Mouse (Mus musculus): ENCODE data around the gene Anapc10.
"Not testable (repeated sequence)": the region's sequence is repeated elsewhere in the genome, so short reads cannot be mapped to it uniquely, and the experiment has no call there.

The Anapc10 gene

DNA sequence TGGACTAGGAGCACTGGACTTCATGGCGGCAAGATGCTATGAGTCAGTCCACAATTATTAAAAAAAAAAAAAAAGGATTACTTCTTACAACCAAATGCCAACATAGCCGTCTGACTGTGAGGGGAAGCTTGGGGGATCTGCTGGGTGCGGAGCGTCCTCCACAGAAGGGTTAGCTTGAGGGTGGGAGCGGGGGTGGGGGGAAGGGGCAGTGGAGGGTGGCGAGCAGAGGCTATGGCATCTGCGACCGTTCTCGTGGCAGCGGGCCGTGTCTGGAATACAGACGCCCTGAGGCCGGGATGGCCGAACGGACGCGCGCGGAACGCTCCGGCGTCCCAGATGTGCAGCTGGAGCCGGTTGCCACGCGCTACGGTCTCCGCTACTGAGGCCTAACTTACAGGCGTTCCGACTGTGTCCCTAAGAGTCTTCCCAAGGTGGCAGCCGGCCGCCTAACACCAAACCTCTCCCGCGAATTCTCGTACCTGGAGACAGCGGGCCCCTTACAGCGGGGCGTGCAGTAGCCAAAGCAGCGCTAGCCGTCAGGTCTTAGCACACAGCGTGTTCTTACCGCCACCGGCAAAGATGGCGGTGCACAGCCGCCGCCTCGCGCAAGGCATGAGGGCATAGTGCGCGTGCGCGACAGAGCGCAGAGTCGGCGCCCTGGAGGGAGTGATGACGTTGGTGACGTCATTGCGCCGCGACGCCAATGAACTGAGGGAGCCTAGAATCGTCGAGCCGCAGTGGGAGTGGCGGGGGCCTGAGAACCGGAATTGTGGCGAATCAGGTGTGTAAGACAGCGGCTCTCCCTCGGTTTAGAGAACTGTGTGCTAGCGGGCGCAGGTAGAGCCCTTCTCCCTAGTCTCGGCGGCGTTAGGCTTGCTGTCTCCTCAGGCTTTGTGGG, at the start of gene Anapc10, which contains the start of gene Abce1:
TSS of gene Anapc10 (plus strand) at position 757 of the 898 bp plus-strand sequence.
TSS of gene Abce1 (minus strand) at position 677 of the 898 bp plus-strand sequence.
- peak; percentile 97 for DNase-seq (ENCODE audit: low read depth)

DNA sequence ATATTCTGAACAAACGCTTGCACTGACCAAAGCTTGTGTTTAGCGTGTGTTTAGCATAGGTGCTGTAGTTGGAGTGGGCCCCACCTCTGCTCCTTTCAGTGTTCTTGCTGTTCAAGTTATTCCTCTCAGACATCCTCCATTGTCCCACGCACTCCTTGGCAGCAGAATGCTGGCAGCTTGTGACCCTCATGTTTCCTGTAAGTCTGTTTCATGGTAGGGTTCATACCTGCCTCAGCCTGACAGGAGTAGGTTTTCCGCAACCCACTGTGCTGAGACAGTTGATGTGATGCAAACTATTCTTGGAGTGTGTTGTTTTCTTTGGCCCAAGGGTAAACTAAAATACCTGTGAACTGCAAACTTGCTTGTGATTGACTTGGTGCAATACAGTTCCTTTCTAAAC, 35.2 kb upstream of the Anapc10 start:
- no peak for DNase-seq (ENCODE audit: low read depth)

DNA sequence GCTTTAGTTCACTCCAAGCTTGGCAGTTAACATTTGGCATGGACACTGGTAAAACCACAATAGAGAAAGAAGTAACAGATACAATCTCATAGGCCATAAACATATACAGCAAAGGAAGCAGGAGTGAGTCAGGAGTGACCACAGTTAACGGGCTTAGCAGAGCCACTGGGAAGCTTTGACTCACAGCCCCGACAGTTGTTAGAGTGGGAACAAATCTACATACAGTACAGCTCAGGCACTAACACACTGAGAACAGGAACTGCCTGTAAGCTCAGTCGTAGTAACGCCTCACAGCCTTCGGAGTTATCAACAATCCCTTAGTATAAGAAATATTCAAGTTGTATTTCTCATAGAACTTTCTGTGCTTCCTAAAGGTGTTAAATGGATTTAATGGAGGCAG, 32.6 kb upstream of the Anapc10 start:
- DNase-seq (ENCODE audit: low read depth), result peak; percentile 98

DNA sequence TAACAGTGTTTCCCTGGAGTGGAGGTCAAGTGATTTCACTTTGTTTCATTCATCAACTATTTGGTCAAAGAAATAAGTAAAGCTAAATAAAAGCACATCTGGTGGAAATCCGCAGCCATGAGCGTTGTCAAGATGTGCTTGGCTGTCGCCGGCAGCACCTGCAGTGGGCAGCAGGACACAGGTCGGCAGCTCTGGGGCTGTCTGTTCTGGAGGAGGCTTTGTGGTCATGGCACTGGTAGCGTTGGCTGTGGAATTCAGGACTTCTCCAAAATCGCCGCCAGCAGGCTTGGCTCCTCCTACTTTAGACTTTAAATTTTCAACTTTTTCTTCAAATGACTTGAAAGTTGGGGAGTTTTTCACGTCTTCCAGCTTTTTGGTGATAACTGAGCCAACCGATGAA, 31.5 kb upstream of the Anapc10 start:
- peak; percentile 54 for DNase-seq (ENCODE audit: low read depth)

DNA sequence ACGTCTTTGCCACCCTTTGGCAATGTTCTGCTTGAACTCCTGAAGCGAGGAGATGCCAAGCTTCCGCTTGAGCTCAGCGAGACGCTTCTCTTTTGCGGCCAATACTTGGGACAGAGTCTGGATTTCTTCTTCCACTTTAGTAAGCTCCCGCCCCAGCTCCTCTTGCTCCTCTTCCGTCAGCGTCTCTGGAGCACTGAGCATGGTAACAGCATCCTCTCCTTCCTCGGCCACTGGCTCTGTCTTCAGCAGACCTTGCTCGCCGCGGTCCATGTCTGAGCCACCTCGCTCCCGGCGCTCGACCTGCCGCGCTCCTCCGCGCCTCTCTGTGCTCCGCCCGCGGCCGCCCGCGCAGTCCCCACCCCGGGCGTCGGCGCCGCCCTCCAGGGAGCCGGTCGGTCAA, 31.1 kb upstream of the Anapc10 start:
- no peak for DNase-seq (ENCODE audit: low read depth)

DNA sequence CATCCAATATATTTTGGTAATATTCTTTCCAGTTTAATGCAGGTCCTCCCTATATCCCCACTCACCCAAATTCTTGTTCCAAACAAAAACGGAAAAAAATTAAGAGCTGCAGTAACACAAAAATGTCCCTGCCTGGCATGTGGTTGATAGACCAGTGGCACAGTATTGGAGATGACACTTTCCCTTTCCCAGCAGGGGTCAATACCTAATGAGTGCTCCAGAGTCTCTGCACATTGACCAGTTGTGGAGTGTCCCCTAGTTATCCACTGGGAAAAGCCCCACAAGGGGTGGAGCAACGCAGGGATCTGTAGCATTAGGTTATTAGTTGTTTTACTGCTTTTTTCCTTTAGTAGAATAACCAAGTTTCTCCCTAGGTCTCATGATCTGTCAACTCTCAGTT, 30.7 kb upstream of the Anapc10 start:
- DNase-seq (ENCODE audit: low read depth), result no peak

DNA sequence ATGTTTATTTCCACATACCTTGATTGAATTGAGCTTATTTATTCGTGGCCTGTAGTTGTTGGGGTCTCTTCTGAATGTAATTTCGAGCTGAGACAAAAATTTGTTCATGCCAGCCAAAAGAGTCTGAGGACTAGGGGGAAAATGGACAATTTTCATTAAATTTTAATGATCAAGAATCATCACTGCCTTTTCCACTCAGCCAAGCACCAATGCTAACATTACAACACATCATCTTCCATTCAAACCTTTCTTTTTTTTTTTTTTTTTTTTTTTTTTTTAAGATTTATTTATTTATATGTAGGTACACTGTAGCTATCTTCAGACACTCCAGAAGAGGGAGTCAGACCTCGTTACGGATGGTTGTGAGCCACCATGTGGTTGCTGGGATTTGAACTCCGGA, 25.7 kb upstream of the Anapc10 start:
- not testable (repeated sequence) for DNase-seq (ENCODE audit: low read depth)

DNA sequence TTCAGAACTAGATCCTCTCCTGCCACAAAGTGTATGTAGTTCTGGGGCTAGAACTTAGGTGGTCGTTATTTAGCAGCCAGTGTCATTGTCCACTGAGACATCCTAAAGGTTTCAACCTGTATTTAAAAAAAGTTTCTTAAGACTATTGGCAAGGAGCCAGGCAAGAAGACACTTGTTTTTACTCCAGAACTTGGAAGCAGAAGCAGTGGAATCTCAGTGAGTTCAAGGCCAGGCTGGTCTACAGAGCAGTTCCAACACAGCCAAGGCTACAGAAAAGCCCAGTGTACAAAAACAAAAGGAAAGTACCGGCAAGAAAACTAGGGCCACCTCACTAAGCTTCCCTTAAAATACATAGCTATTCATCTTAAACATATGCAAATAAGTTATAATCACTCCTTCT, 19.1 kb upstream of the Anapc10 start:
- no peak for DNase-seq (ENCODE audit: low read depth)

DNA sequence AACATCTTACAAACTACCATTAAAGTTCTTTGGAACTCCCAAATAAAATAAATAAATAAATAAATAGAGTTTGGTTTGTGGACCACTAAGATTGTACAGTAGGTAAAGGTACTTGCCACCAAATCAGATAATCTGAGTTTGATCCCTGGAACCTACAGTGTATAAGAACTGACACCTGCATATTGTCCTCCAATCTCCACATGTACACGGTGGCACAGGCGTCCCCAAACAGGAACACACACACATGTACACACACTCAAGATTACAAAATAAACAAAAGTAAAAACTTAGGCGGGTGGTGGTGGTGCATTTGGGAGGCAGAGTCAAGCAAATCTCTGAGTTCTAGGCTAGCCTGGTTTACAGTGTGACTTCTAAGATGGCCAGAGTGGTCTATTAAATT, 4.9 kb upstream of the Anapc10 start:
- DNase-seq (ENCODE audit: low read depth), result no peak

DNA sequence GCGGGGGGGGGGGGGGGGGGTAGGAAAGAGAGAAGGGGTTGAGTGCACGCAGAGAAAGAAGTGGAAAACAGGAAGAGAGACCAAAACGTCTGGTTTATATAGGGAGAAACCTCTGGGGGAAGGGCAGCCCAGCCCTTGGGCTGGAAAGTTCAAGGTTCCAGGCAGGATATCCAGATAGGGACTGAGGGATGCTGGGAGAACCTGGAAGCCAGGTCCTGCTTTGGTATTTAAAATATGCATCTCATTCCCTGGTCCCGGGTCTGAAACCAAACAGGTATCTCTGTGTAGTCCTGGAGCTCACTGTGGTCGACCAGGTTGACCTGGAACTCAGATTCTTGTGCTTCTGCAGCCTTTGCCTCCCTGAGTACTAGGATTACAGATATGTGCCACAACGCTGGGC, 1.1 kb downstream of the Anapc10 start:
- no peak for DNase-seq (ENCODE audit: low read depth)

DNA sequence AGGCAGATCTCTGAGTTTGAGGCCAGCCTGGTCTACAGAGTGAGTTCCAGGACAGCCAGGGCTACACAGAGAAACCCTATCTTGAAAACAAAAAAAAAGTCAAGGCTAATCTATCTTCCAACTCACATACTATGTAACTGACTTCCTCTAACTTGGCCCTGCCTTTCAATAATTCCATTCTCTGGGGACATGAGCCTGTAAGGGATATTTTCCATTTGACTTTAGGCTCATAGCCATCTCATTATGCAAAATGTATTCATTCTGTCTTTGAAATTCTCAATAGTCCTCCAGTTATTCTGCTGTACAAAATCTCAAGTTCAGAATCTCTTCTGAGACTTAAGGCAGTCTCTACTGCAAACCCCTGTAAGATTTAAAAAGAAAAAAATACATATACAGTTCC, 9.9 kb downstream of the Anapc10 start:
- no peak for DNase-seq (ENCODE audit: low read depth)

DNA sequence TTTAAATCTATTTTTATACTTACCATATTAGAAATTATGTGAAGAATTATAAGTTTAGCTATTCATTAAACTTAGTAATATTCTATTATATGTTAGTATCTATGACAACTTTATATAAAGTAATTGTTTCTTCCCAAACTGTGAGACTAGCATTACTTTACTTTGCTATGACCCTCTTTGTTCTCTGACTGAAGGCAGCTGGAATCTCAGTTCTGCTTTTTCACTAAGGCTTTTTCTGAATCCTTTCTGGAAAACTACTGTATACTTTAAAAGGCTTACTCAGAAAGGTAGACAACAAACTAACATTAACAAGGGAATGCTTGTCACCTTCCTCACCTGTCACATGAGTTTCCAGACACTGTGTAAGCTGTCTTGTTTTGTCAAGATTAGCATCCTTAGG, 11.7 kb downstream of the Anapc10 start:
- DNase-seq (ENCODE audit: low read depth), result no peak

DNA sequence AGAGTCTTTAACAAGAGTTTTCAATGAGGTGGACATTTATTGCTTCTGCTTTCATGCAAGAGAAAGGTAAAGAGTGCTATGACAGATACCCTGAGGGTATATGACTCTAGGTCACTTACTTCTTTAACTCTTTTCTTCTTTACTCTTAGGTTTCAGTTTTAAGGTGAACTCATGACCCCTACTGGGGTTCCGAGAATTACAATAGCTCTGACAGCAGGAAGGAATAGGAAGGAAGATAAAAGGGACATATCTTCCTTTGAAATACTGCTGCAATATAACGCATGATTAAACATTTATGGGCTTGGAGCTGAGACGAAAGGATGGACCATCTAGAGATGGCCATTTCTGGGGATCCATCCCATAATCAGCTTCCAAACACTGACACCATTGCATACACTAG, 13.0 kb downstream of the Anapc10 start:
- DNase-seq (ENCODE audit: low read depth), result peak; percentile 62

DNA sequence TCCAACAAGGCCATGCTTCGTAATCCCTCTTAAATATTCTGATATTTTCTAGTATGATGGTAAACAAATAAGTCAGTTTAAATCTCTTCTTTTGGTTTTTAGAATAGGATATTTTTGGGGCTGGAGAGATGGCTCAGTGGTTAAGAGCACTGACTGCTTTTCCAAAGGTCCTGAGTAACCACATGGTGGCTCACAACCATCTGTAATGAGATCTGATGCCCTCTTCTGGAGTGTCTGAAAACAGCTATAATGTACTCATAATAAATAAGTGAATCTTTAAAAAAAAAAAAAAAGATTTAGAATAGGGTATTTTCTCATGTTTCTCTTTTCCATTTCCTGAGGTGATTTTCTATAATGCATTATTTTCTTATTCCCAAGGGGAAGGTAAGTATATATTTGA, 16.3 kb downstream of the Anapc10 start:
- DNase-seq (ENCODE audit: low read depth), result peak; percentile 29

DNA sequence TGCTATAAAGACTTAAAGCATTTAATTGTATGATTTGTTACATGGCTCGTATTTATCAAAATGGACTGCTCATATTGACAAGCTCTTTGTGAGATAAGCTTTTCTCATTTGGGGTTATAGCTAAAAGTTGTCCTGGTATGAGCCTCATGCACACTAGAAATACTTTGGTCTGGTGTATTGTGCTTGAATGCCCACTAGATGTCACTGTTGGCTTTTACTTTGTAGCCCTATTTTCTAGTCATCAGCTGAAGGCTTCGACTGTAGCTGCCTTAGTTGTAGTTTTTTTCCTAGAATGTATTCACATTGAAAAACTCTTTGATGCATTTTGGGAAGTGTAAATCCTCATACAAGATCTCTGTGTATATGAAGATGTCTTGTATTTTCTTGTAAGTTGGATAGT, 22.7 kb downstream of the Anapc10 start:
- DNase-seq (ENCODE audit: low read depth), result peak; percentile 77

DNA sequence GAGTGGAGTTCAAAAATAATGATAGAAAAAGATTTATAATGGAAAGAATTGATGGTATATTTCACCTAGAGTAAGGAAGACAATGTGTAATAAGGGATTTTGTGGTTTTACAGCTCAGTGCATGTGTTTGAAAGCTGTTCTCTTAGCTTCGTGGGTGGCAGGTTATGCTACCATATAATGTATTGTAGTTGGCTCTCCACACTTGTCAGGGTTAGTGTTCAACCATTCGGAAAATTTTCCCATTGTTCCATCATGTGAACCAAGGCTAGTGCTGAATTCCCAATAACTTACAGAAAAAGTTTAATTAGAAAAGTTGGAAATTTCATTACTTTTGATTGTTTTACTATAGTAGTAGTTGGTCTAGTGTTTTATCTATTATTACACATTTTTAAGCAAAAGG, 36.6 kb downstream of the Anapc10 start:
- no peak for DNase-seq (ENCODE audit: low read depth)

DNA sequence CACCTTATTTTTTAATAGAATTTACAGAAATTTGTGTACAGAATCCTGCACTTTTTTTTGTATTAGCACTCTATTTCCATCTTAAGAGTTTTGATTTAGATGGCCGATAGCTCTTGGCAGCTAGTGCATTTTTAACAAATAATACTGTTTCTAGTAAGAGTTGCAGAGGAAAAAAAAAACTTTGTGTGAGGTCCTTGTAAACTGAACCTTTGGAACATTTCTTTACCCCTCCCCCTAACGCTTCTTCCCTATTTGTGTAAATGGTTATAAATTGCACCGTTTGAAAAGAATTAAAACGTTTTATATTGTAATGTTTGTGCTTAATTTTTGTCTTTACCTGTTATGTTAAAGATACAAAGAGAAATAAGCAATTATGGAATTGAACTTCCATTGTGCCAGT, 37.0 kb downstream of the Anapc10 start:
- DNase-seq (ENCODE audit: low read depth), result no peak

DNA sequence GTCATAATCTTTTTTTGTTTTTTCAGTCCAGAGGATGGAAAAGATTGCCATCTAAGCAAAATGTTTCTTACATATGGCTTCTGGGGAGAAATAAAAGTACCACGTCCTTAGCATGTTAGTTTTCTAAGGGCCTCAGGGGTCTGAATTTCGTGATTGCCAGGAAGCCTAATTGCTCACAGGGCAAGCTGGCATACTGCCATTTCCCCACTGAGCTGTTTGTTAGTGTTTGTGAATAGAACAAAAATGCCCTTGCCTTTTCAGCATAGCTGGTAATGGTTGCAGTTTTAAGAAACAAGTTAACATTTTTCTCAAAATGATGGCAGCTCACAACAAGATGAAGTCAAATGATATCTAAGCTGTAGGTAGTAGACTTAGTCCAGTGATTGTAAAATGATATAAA, 38.7 kb downstream of the Anapc10 start:
- DNase-seq (ENCODE audit: low read depth), result peak; percentile 17

DNA sequence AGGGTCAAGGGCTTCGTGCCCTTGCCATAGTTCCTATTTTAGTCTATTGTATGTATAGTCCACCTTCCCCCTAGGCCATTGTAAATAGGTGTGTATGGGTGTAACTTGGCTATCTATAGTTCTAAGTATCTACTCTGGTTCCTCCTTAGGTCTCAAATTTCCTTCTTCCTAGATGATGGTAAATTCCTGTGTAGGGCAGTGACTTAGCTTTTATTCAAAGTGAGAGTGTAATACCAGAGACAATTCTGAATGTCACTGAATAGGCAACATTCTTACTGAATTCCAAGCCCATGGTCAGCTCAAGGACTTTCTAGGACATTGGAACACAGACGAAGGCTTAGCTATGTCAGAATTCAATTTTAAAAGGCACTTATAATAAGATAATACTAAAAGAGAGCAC, 83.3 kb downstream of the Anapc10 start:
- not testable (repeated sequence) for DNase-seq (ENCODE audit: low read depth)

DNA sequence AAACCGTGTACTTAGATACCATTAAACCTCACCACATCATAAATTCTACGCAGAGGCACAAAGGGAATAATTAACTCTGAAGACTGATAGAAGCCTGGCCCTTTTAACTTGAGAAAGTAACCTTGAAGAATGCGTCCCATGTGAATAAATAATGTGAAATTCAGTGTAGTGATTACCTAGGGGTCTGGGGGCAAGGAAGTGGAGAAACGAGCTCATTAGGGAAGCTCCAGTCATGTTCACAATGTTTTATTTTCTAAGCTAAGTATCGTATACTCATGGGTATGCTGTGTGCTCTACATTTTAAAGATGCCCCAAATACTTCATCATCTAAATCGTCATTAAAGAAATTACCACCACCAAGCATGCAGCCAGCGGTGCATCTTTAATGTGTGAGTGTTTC, 85.1 kb downstream of the Anapc10 start:
- no peak for DNase-seq (ENCODE audit: low read depth)

DNA sequence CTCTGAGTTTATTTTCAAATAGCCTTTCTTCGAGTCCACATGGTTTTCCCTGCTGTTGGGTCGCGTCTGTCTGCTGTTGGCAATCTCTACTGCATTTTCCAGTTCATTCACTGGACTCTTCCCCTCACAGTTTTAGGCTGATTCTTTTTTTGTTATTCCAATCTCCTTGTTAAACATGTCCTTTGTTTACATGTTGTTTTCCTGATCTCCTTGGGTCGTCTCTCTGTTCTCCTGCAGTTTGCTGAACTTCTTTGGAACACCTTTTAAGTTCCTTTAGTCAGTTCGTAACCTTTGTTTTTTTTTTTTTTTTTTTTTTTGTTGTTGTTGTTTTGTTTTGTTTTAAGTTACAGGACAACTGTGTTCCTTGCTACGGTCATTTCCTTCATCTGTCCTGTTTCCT, 92.9 kb downstream of the Anapc10 start:
- no peak for DNase-seq (ENCODE audit: low read depth)

DNA sequence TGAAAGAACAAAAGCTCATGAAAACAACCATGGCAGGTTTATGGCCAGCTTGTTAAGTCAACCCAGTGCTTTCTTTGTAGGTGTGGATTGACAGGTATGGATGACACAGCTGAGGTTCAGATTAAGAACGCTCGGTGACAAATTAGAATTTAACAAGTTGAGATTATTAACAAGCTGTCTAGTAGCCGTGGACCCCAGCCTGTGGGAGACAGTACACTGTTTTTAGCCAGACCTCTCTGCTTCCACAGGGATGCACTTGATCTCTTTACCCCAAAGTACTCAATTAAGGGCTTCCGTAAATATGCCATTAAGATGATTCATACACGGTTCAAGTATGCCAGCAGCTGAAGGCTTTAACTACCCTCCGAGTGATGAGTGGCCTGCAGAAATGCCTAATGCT, 95.4 kb downstream of the Anapc10 start:
- DNase-seq (ENCODE audit: low read depth), result no peak

DNA sequence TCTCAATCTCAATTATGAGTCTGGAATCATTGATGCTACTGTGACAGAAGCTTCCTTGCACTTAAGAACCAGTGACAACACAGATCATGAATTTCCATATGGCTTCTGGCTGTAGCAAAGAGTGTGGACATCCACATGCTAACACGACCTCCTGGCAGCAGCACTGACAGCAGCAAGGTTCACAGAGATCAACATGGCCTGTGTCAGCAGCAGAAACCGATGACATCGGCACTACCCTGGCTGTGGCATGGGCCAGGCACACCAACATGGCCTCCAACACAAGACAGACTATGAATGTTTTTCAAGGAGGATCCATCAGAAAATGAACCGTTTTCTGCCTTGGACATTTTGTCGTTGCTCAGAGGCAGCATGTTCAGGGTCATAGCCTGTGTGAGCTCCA, 114.9 kb downstream of the Anapc10 start:
- DNase-seq (ENCODE audit: low read depth), result no peak
